Mouse (Mus musculus): ENCODE data around the gene Slc25a13.

DNA sequence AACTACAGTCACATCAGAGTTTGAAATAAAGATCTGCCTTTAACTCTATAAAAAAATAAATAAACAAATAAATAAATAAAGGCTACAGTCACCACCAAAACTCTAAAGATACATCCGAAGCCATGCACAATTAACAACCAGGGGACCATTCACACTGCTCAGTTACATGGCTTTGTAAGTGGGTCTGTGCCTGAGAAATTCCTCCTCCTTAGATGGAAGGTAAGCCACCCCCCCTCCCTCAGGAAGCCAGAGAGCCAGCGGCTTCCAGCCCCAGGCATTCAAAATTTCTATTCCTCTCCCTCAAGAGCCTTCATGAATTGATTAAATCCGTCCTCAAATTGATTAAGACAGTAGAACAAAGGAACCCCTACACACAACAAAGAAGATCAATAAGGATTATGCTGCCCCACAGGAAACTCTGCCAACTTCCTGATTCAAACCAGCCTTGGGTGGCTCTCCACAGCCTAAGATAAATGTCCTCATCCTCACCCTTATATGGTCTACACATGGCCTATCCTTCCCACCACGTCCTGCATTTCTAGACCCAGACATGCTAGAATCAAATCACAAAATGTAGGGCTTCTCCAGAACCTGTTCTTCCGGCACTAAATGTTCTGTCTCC lies 41.5 kb downstream of the Slc25a13 start:
- no peak for TF ChIP-seq CTCF (IDR thresholded peaks at IDR 0.05; ENCODE audit: extremely low read depth, insufficient read depth, low read length)
- no peak for TF ChIP-seq POLR2A (IDR thresholded peaks at IDR 0.05; ENCODE audit: extremely low read depth, insufficient read depth, low read length)
